Mouse (Mus musculus) kidney, embryonic 14.5 days (tissue): ENCODE measurements at regions not wholly inside any gene's neighbourhood (a gene's known extent, or its start where the extent isn't known, plus 50 kb on each side); places are given as distances from the start of the nearest gene placed in this dataset.

Experiments
- ATAC-seq: fragments of 200-750 bp; cut with Nextera tagmentation; 2 replicates; pipeline ENCODE4 v1.8.0; 2017; ENCODE audit warnings: moderate number of reproducible peaks, mild to moderate bottlenecking, moderate TSS enrichment, moderate library complexity; ENCODE audit not compliant: low FRiP score, low TSS enrichment
- H3K27ac ChIP-seq: fragments of 300-500 bp; sonication (generic); 2 replicates; pipeline ENCODE4 v1.5.1; 2014; ENCODE audit warnings: low read depth, mild to moderate bottlenecking, low read length, moderate library complexity, mixed read lengths
- H3K27me3 ChIP-seq: fragments of 300-500 bp; sonication (generic); 2 replicates; pipeline ENCODE4 v1.6.1; 2014; ENCODE audit warnings: mild to moderate bottlenecking, low read length; ENCODE audit not compliant: control insufficient read depth, insufficient read depth
- H3K36me3 ChIP-seq: fragments of 300-500 bp; sonication (generic); 2 replicates; pipeline ENCODE4 v1.6.1; 2014; ENCODE audit warnings: low read length, mixed read lengths; ENCODE audit not compliant: control insufficient read depth, insufficient read depth
- H3K4me1 ChIP-seq: fragments of 300-500 bp; sonication (generic); 2 replicates; pipeline ENCODE4 v1.6.1; 2014; ENCODE audit warnings: low read length, mixed read lengths; ENCODE audit not compliant: control insufficient read depth, insufficient read depth
- H3K4me2 ChIP-seq: fragments of 300-500 bp; sonication (generic); replicated peaks from 2 replicates; pipeline ENCODE4 v1.6.1; 2014; ENCODE audit warnings: low read depth, mild to moderate bottlenecking, low read length
- H3K4me3 ChIP-seq: fragments of 300-500 bp; sonication (generic); 2 replicates; pipeline ENCODE4 v1.5.1; 2014; ENCODE audit warnings: mild to moderate bottlenecking, low read length
- H3K9ac ChIP-seq: fragments of 300-500 bp; sonication (generic); 2 replicates; pipeline ENCODE4 v1.6.1; 2014; ENCODE audit warnings: low read depth, mild to moderate bottlenecking, low read length, moderate library complexity
- H3K9me3 ChIP-seq: fragments of 300-500 bp; sonication (generic); 2 replicates; pipeline ENCODE4 v1.6.1; 2016; ENCODE audit warnings: low read length; ENCODE audit not compliant: control insufficient read depth
- WGBS: fragments of 180-500 bp; shearing (Covaris S2); extraction: QIAGEN DNeasy Blood & Tissue Kit; methylation state at CpG from one replicate; pipeline ENCODE4 v1.1.7; 2014; 5-methylcytosine and 5-hydroxymethylcytosine counted together

DNA sequence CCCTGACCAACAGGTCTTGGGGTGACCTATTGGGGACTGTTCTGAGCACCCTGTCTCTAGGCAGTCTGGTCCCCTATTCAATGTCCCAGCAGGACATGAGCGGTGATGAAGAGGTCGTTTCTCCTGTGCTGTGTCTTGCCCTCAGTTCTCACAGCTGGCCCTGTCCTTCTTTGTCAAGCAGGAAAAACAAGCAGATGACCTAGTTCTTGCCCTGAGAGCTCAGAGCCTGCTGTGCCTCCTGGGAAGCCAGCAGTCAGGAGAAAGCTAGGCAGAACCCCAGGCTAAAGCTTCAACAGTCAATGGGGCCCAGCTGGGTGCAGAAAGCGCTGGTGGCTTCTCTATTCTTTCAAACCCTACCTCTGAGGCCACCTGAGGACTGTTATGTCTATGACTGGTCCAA is 66.1 kb upstream of the Stx16 start:
- H3K4me2 ChIP-seq, result no peak overlapping the region
- H3K36me3 ChIP-seq, result no peaks in the 10 kb centered on the region
- no peak overlapping the region for H3K9ac ChIP-seq
- no peak overlapping the region for H3K27ac ChIP-seq
- no peak overlapping the region for H3K4me3 ChIP-seq
- H3K4me1 ChIP-seq, result peaks cover 14% of the 10 kb centered on the region; the same call in 1 of the 2 replicates
- WGBS, result 52% methylated on average over 3 of the region's 3 CpGs
- no peaks in the 10 kb centered on the region for H3K27me3 ChIP-seq
- no peaks in the 10 kb centered on the region for H3K9me3 ChIP-seq
- ATAC-seq, result no peak

- H3K27ac ChIP-seq, result no peak overlapping the region
- 49% methylated on average over 8 of the region's 8 CpGs for WGBS
- no peaks in the 10 kb centered on the region for H3K36me3 ChIP-seq
- H3K4me2 ChIP-seq, result no peak overlapping the region; the same call in 1 of the 2 replicates
- H3K4me1 ChIP-seq, result peaks cover 14% of the 10 kb centered on the region; the same call in 1 of the 2 replicates
- H3K27me3 ChIP-seq, result 0 out of 2 replicates have a peak, but pooled peaks cover 4% of the 10 kb centered on the region
- H3K4me3 ChIP-seq, result no peak overlapping the region
- ATAC-seq, result no peak
- H3K9ac ChIP-seq, result no peak overlapping the region
- no peaks in the 10 kb centered on the region for H3K9me3 ChIP-seq
These were observed 64.7 kb upstream of the Stx16 start for GRCm38 (mm10) chr2:174011399-174011798.

GRCm38 (mm10) chr2:174014361-174014760 is 61.7 kb upstream of the Stx16 start:
- Histone ChIP-seq H3K27me3 (0 out of 2 replicates have a peak, but pooled peaks cover 4% of the 10 kb centered on the region), H3K4me2 (no peak overlapping the region), H3K4me1 (peaks cover 1% of the 10 kb centered on the region; the same call in 1 of the 2 replicates), H3K4me3 (no peak overlapping the region), H3K9me3 (no peaks in the 10 kb centered on the region), H3K27ac (no peak overlapping the region), H3K9ac (no peak overlapping the region), H3K36me3 (no peaks in the 10 kb centered on the region)
- no peak for ATAC-seq
- WGBS, result 69% methylated on average over 2 of the region's 2 CpGs

DNA sequence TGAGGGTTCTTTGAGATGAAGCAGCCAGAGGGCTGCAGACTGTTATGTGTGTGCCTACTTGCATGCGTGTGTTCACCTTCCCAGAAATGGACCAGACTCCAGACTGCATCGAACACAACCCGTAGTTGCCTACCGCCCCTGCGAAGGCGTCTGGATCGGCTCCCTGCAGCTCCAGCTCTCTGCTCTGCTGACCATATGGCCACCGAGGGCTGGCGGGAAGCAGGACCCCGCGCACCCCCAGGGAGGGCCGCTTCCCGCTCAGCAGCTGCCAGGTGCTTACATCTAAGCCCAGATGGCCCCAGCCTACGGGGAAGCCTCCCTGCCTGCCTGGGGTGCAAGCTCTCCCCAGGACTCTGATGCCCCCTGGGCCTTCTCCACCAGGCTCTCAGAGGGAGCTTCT is 60.8 kb upstream of the Stx16 start:
- Histone ChIP-seq H3K9ac (no peak overlapping the region), H3K9me3 (no peaks in the 10 kb centered on the region), H3K4me3 (no peak overlapping the region), H3K27me3 (0 out of 2 replicates have a peak, but pooled peaks cover 4% of the 10 kb centered on the region), H3K36me3 (no peaks in the 10 kb centered on the region), H3K4me2 (no peak overlapping the region), H3K4me1 (peaks cover 5% of the 10 kb centered on the region; the same call in 1 of the 2 replicates), H3K27ac (no peak overlapping the region)
- no peak for ATAC-seq
- WGBS, result 48% methylated on average over 14 of the region's 14 CpGs

- Histone ChIP-seq H3K27ac (no peak overlapping the region), H3K36me3 (no peaks in the 10 kb centered on the region), H3K4me1 (peaks cover 13% of the 10 kb centered on the region; the same call in 1 of the 2 replicates), H3K4me2 (no peak overlapping the region), H3K4me3 (no peak overlapping the region), H3K27me3 (0 out of 2 replicates have a peak, but pooled peaks cover 4% of the 10 kb centered on the region), H3K9me3 (no peaks in the 10 kb centered on the region), H3K9ac (no peak overlapping the region)
- ATAC-seq, result no peak
- 82% methylated on average over 5 of the region's 5 CpGs for WGBS
These were observed 60.0 kb upstream of the Stx16 start for GRCm38 (mm10) chr2:174016068-174016467.

- ATAC-seq, result no peak
- 66% methylated on average over 6 of the region's 6 CpGs for WGBS
- peaks cover 16% of the 10 kb centered on the region; the same call in 1 of the 2 replicates for H3K4me1 ChIP-seq
- no peak overlapping the region for H3K27ac ChIP-seq
- H3K9me3 ChIP-seq, result no peaks in the 10 kb centered on the region
- H3K27me3 ChIP-seq, result 0 out of 2 replicates have a peak, but pooled peaks cover 4% of the 10 kb centered on the region
- H3K9ac ChIP-seq, result no peak overlapping the region
- H3K4me2 ChIP-seq, result no peak overlapping the region
- no peak overlapping the region for H3K4me3 ChIP-seq
- H3K36me3 ChIP-seq, result no peaks in the 10 kb centered on the region
These were observed 59.1 kb upstream of the Stx16 start for GRCm38 (mm10) chr2:174017042-174017441.

DNA sequence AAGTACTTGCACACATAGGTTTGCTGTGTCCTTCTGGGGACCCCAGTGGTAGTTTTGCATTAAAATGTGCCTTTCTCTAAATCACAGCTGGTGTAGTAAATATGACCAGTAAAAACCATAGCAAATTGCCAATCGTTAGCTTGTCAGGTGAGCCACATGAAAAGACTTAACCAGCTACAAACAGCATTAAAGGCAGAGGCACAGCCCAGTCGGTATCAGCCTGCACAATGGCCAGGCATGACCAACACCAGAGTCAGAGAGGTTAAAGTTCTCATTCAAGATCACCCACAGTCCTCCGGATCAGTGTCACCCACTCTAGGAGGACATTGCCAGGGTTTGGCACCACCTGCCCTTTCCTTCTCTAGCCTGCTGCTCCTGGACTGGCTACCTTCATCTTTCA is 58.5 kb upstream of the Stx16 start:
- H3K4me3 ChIP-seq, result no peak overlapping the region
- 77% methylated on average over 3 of the region's 3 CpGs for WGBS
- no peak for ATAC-seq
- peaks cover 16% of the 10 kb centered on the region; the same call in 1 of the 2 replicates for H3K4me1 ChIP-seq
- no peaks in the 10 kb centered on the region for H3K36me3 ChIP-seq
- H3K9ac ChIP-seq, result no peak overlapping the region
- no peak overlapping the region for H3K4me2 ChIP-seq
- H3K9me3 ChIP-seq, result no peaks in the 10 kb centered on the region
- H3K27me3 ChIP-seq, result 0 out of 2 replicates have a peak, but pooled peaks cover 4% of the 10 kb centered on the region
- H3K27ac ChIP-seq, result no peak overlapping the region

GRCm38 (mm10) chr2:174018002-174018401 is 58.1 kb upstream of the Stx16 start:
- Histone ChIP-seq H3K27me3 (0 out of 2 replicates have a peak, but pooled peaks cover 4% of the 10 kb centered on the region), H3K4me3 (no peak overlapping the region), H3K36me3 (no peaks in the 10 kb centered on the region), H3K27ac (no peak overlapping the region), H3K9me3 (no peaks in the 10 kb centered on the region), H3K9ac (no peak overlapping the region), H3K4me2 (no peak overlapping the region), H3K4me1 (peaks cover 16% of the 10 kb centered on the region; the same call in 1 of the 2 replicates)
- 54% methylated on average over 7 of the region's 7 CpGs for WGBS
- ATAC-seq, result no peak

GRCm38 (mm10) chr2:174018986-174019385 is 57.1 kb upstream of the Stx16 start:
- no peak overlapping the region for H3K4me3 ChIP-seq
- H3K36me3 ChIP-seq, result no peaks in the 10 kb centered on the region
- no peak overlapping the region for H3K9ac ChIP-seq
- no peak for ATAC-seq
- WGBS, result 98% methylated on average over 4 of the region's 4 CpGs
- H3K27me3 ChIP-seq, result 0 out of 2 replicates have a peak, but pooled peaks cover 4% of the 10 kb centered on the region
- peaks cover 16% of the 10 kb centered on the region; the same call in 1 of the 2 replicates for H3K4me1 ChIP-seq
- no peak overlapping the region for H3K4me2 ChIP-seq
- no peak overlapping the region for H3K27ac ChIP-seq
- no peaks in the 10 kb centered on the region for H3K9me3 ChIP-seq
